Comparison of ENCODE assay signal across 29 mouse cellular contexts in the genomic region with DNA sequence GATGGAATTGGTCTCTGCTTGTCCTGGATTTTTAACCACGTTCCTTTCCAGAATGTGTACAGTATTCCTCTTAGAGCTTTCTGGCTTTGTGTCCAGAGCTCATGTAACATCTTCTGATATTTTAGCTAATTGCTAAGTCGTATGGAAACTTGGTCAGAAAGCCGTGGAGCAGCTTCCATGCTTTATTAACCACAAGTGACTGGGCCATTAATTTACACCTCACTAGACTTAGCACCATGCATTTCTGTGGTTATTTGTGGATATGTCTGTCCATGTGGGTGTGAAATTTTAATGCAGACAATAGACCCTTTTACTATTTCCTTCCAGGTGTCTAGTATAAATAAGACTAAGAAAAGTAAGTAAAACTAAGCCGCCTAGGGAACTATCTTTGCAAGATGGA. TPM values are rescaled to one million over a fixed set of nuclear protein-coding genes. Genes with fewer than 3 reads are reported as not detected.
"Had no signal": no experiment of that assay in that cellular context is flagged by ENCODE, and none has a peak within 500 bp of the region (broad histone marks: within the 10 kb centered on the region; RNA-seq: fewer than 3 reads in every experiment).

No protein-coding gene starts in this region.

- DNase-seq: cerebellum, adult 9-10 months; cerebellum, adult 9-11 months; cerebellum, postnatal 10 days; cerebellum, postnatal 14 days; cerebellum, postnatal 25 days; cerebellum, postnatal 36 days; embryo, embryonic 11 days; forebrain, postnatal 0 days; gastrocnemius, adult 2 months; gastrocnemius, postnatal 10 days; gastrocnemius, postnatal 14 days; gastrocnemius, postnatal 36 days; heart, adult 18-20 months; heart, adult 2 months had no signal

- H3K4me2 ChIP-seq: embryonic facial prominence, embryonic 12.5 days; embryonic facial prominence, embryonic 13.5 days; embryonic facial prominence, embryonic 15.5 days; forebrain, embryonic 12.5 days; forebrain, embryonic 13.5 days; forebrain, embryonic 15.5 days; heart, embryonic 11.5 days had no signal

- H3K27me3 ChIP-seq: embryonic facial prominence, embryonic 12.5 days; embryonic facial prominence, embryonic 13.5 days; embryonic facial prominence, embryonic 15.5 days; forebrain, embryonic 12.5 days; forebrain, embryonic 13.5 days; forebrain, embryonic 15.5 days had no signal

- H3K36me3 ChIP-seq: embryonic facial prominence, embryonic 10.5 days; embryonic facial prominence, embryonic 12.5 days; embryonic facial prominence, embryonic 13.5 days; embryonic facial prominence, embryonic 15.5 days; forebrain, embryonic 10.5 days; forebrain, embryonic 12.5 days; forebrain, embryonic 15.5 days; heart, embryonic 10.5 days had no signal

- H3K4me3 ChIP-seq: embryonic facial prominence, embryonic 10.5 days; embryonic facial prominence, embryonic 12.5 days; embryonic facial prominence, embryonic 13.5 days; embryonic facial prominence, embryonic 15.5 days; erythroblast, embryonic 14.5 days; forebrain, embryonic 10.5 days; forebrain, embryonic 12.5 days; forebrain, embryonic 13.5 days; forebrain, embryonic 15.5 days; gastrocnemius, adult 2 months; heart, adult 2 months; heart, embryonic 10.5 days had no signal

- H3K9me3 ChIP-seq: embryonic facial prominence, embryonic 10.5 days; embryonic facial prominence, embryonic 12.5 days; embryonic facial prominence, embryonic 13.5 days; embryonic facial prominence, embryonic 15.5 days; forebrain, embryonic 10.5 days; forebrain, embryonic 12.5 days; forebrain, embryonic 13.5 days; forebrain, embryonic 15.5 days; heart, embryonic 10.5 days had no signal

- ATAC-seq: forebrain, embryonic 13.5 days; forebrain, embryonic 14.5 days; forebrain, embryonic 15.5 days; forebrain, postnatal 0 days had no signal

- H3K27ac ChIP-seq: embryonic facial prominence, embryonic 10.5 days; embryonic facial prominence, embryonic 12.5 days; embryonic facial prominence, embryonic 13.5 days; embryonic facial prominence, embryonic 15.5 days; forebrain, embryonic 10.5 days; forebrain, embryonic 12.5 days; forebrain, embryonic 13.5 days; forebrain, embryonic 15.5 days; gastrocnemius, adult 2 months; heart, adult 2 months; heart, embryonic 10.5 days had no signal

- H3K4me1 ChIP-seq: embryonic facial prominence, embryonic 12.5 days; embryonic facial prominence, embryonic 15.5 days; forebrain, embryonic 12.5 days; forebrain, embryonic 13.5 days; forebrain, embryonic 15.5 days; heart, embryonic 10.5 days had no signal

- H3K9ac ChIP-seq: embryonic facial prominence, embryonic 12.5 days; embryonic facial prominence, embryonic 13.5 days; embryonic facial prominence, embryonic 15.5 days; forebrain, embryonic 12.5 days; forebrain, embryonic 13.5 days; forebrain, embryonic 15.5 days; forebrain, postnatal 0 days had no signal

RNA-seq across cellular contexts. Expression of gene Nrsn1, which starts 7.6 kb away (rescaled TPM):
- total RNA-seq: common myeloid progenitor, adult 5-6 weeks; gastrocnemius, adult 18-20 months; gastrocnemius, adult 2 months; gastrocnemius, postnatal 14 days; gastrocnemius, postnatal 36 days; granulocyte monocyte progenitor cell, adult 5-6 weeks; heart, adult 18-20 months had no signal
- polyA plus RNA-seq: erythroblast, embryonic 14.5 days; heart, embryonic 11.5 days had no signal
